Mouse (Mus musculus) CH12.LX (cell line): ENCODE data around the gene Elf5. TPM values are rescaled to one million over a fixed set of nuclear protein-coding genes. Genes with fewer than 3 reads are reported as not detected.

ENCODE experiments used
- DNase-seq: peaks from one replicate; pipeline ENCODE4 v3.0.0-alpha.2; 2013; ENCODE audit errors: extremely low read depth
- H3K27ac ChIP-seq: 2 replicates; pipeline ENCODE4 v1.5.1; 2012; ENCODE audit warnings: low read depth, mild to moderate bottlenecking, control low read depth, moderate library complexity; ENCODE audit not compliant: insufficient read depth
- H3K27me3 ChIP-seq: replicated peaks from 2 replicates; pipeline ENCODE3; 2012; ENCODE audit warnings: inconsistent platforms
- H3K36me3 ChIP-seq, 2 experiments: replicated peaks in 1 of 2; 2 replicates each; pipeline versions ENCODE3 to v1.6.1; 2012; ENCODE audit warnings: inconsistent platforms in 1 of 2, low read length in 1 of 2, mild to moderate bottlenecking in 1 of 2, mixed read lengths in 1 of 2, moderate library complexity in 1 of 2; ENCODE audit not compliant: control insufficient read depth in 1 of 2, insufficient read depth in 1 of 2
- H3K4me1 ChIP-seq, 2 experiments: 2 replicates each; pipeline ENCODE4 v1.6.1; 2012; ENCODE audit warnings: inconsistent platforms in 1 of 2, moderate library complexity in 1 of 2; ENCODE audit not compliant: insufficient read depth in 2 of 2, control insufficient read depth in 1 of 2
- H3K4me2 ChIP-seq: 2 replicates; pipeline ENCODE4 v1.6.1; 2012; ENCODE audit warnings: low read depth, mild to moderate bottlenecking, control low read depth; ENCODE audit not compliant: poor library complexity, insufficient read depth, severe bottlenecking
- H3K4me3 ChIP-seq, 3 experiments: fragments of 150-350 bp in 1 of 3; sonication (generic) in 1 of 3; replicated peaks in 1 of 3; 2 replicates each; pipeline versions ENCODE3 to v1.5.1; 2011 to 2012; ENCODE audit warnings: low read depth in 2 of 3, low read length in 2 of 3, mild to moderate bottlenecking in 2 of 3, moderate library complexity in 2 of 3, control low read depth in 1 of 3, improper control_type of control experiment in 1 of 3, inconsistent platforms in 1 of 3, mixed read lengths in 1 of 3; ENCODE audit not compliant: poor library complexity in 1 of 3
- H3K79me2 ChIP-seq: replicated peaks from 2 replicates; pipeline ENCODE4 v1.6.1; 2012; ENCODE audit warnings: mild to moderate bottlenecking, moderate library complexity; ENCODE audit not compliant: control insufficient read depth, poor library complexity, insufficient read depth, severe bottlenecking; ENCODE audit errors: extremely low read depth
- H3K9ac ChIP-seq: 2 replicates; pipeline ENCODE4 v1.6.1; 2012; ENCODE audit warnings: low read depth, mild to moderate bottlenecking, control low read depth, moderate library complexity; ENCODE audit not compliant: insufficient read depth
- H3K9me3 ChIP-seq: replicated peaks from 2 replicates; pipeline ENCODE3; 2012; ENCODE audit warnings: low read length, inconsistent platforms, mixed read lengths
- BHLHE40 ChIP-seq: IDR thresholded peaks from 2 replicates; pipeline ENCODE4 v1.6.1; 2011; ENCODE audit warnings: mild to moderate bottlenecking, low read depth, low read length, improper control_type of control experiment
- CTCF ChIP-seq, 2 experiments: IDR thresholded peaks in 1 of 2; conservative IDR thresholded peaks in 1 of 2; 2 replicates each; pipeline ENCODE4 v1.5.1; 2011 to 2012; ENCODE audit warnings: low read depth in 2 of 2, low read length in 2 of 2, improper control_type of control experiment in 1 of 2, inconsistent platforms in 1 of 2, mild to moderate bottlenecking in 1 of 2, moderate library complexity in 1 of 2
- JUND ChIP-seq: conservative IDR thresholded peaks from 2 replicates; pipeline ENCODE4 v1.6.1; 2011; ENCODE audit warnings: low read depth, low read length, improper control_type of control experiment
- KAT2A ChIP-seq: IDR thresholded peaks from 2 replicates; pipeline ENCODE4 v1.6.1; 2012; ENCODE audit warnings: low read length, improper control_type of control experiment, inconsistent platforms; ENCODE audit not compliant: insufficient replicate concordance
- MAFK ChIP-seq: IDR thresholded peaks from 2 replicates; pipeline ENCODE4 v1.6.1; 2011; ENCODE audit warnings: low read length, improper control_type of control experiment; ENCODE audit not compliant: insufficient replicate concordance
- MAZ ChIP-seq: IDR thresholded peaks from 2 replicates; pipeline ENCODE4 v1.6.1; 2012; ENCODE audit warnings: low read depth, mild to moderate bottlenecking, inconsistent platforms, low read length, improper control_type of control experiment, moderate library complexity
- MEF2A ChIP-seq: IDR thresholded peaks from 2 replicates; pipeline ENCODE4 v1.6.1; 2014; ENCODE audit warnings: low read depth, mild to moderate bottlenecking, inconsistent platforms, low read length, improper control_type of control experiment, borderline replicate concordance
- MXI1 ChIP-seq: IDR thresholded peaks from 2 replicates; pipeline ENCODE4 v1.6.1; 2011; ENCODE audit warnings: mild to moderate bottlenecking, low read depth, low read length, improper control_type of control experiment
- NRF1 ChIP-seq: IDR thresholded peaks from 2 replicates; pipeline ENCODE4 v1.6.1; 2014; ENCODE audit warnings: low read depth, mild to moderate bottlenecking, inconsistent platforms, low read length, improper control_type of control experiment, moderate library complexity
- PAX5 ChIP-seq: IDR thresholded peaks from 2 replicates; pipeline ENCODE4 v1.6.1; 2012; ENCODE audit warnings: low read length, inconsistent platforms, mixed read lengths
- POLR2A ChIP-seq: IDR thresholded peaks from 2 replicates; pipeline ENCODE4 v1.6.1; 2011; ENCODE audit warnings: low read depth, mild to moderate bottlenecking, improper control_type of control experiment, low read length
- RAD21 ChIP-seq: IDR thresholded peaks from 2 replicates; pipeline ENCODE4 v1.6.1; 2011; ENCODE audit warnings: low read depth, mild to moderate bottlenecking, low read length, improper control_type of control experiment, moderate library complexity
- SMC3 ChIP-seq: IDR thresholded peaks from 2 replicates; pipeline ENCODE4 v1.6.1; 2011; ENCODE audit warnings: low read depth, low read length, improper control_type of control experiment
- TBP ChIP-seq: conservative IDR thresholded peaks from 2 replicates; pipeline ENCODE4 v1.6.1; 2011; ENCODE audit warnings: low read depth, low read length, improper control_type of control experiment
- TCF12 ChIP-seq: IDR thresholded peaks from 2 replicates; pipeline ENCODE4 v1.6.1; 2014; ENCODE audit warnings: low read depth, mild to moderate bottlenecking, inconsistent platforms, low read length, improper control_type of control experiment
- UBTF ChIP-seq: IDR thresholded peaks from 2 replicates; pipeline ENCODE4 v1.6.1; 2012; ENCODE audit warnings: low read depth, mild to moderate bottlenecking, inconsistent platforms, low read length, improper control_type of control experiment, moderate library complexity
- USF1 ChIP-seq: IDR thresholded peaks from 2 replicates; pipeline ENCODE4 v1.6.1; 2014; ENCODE audit warnings: low read depth, mild to moderate bottlenecking, inconsistent platforms, low read length, improper control_type of control experiment
- USF2 ChIP-seq: conservative IDR thresholded peaks from 2 replicates; pipeline ENCODE4 v1.6.1; 2011; ENCODE audit warnings: low read depth, low read length, improper control_type of control experiment
- ZC3H11A ChIP-seq: IDR thresholded peaks from 2 replicates; pipeline ENCODE4 v1.6.1; 2012; ENCODE audit warnings: low read depth, mild to moderate bottlenecking, inconsistent platforms, low read length, improper control_type of control experiment
- ZNF384 ChIP-seq: IDR thresholded peaks from 2 replicates; pipeline ENCODE4 v1.6.1; 2012; ENCODE audit warnings: low read depth, low read length, improper control_type of control experiment, inconsistent platforms
- dilution Hi-C: fragments of 300-500 bp; cut with MboI; formaldehyde crosslinking; loops from 2 replicates; pipeline ENCODE4 v1.14.3; 2020; ENCODE audit warnings: low sequenced_read_pairs; ENCODE audit not compliant: extremely low pct_unique_long_range_greater_than_20kb, extremely low pct_ligation_motif_present
- in situ Hi-C: fragments of 300-500 bp; cut with MboI; formaldehyde crosslinking; loops from 3 replicates; pipeline ENCODE4 v1.14.3; 2019; ENCODE audit warnings: low sequenced_read_pairs, low pct_ligation_motif_present, low pct_unique_long_range_greater_than_20kb, mixed read lengths
- polyA plus RNA-seq: library from polyadenylated mRNA; unstranded; fragments of >175 nt; gene quantifications from 2 replicates; pipeline ENCODE4 v1.2.1, GENCODE M21; 2012; ENCODE audit warnings: low read depth; ENCODE audit not compliant: insufficient read length
- total RNA-seq, 2 experiments: library from RNA; depleted of rRNA; stranded (reverse); fragments of 300-350 nt in 1 of 2; fragments of >200 nt in 1 of 2; gene quantifications; 2 replicates each; pipeline ENCODE4 v1.2.3; 2012 to 2014

The Elf5 gene
- total and polyA plus RNA-seq, 3 experiments, result not detected

- H3K4me1 ChIP-seq, result no peaks in the 10 kb centered on the region
- H3K4me3 ChIP-seq, result no peak overlapping the region
- no peak overlapping the region for H3K4me2 ChIP-seq
- dilution Hi-C loops (no loop called here), in situ Hi-C loops (loop anchor here (5.0 to 25.0 kb wide), 3 partner anchors 97 to 537 kb away; no protein-coding TSS in a partner anchor)
- H3K27ac ChIP-seq, result no peak overlapping the region
- H3K36me3 ChIP-seq, result peaks cover 12 to 28% of the 10 kb centered on the region in 2 experiments
- TF ChIP-seq MXI1 (no peak), TBP (no peak), TCF12 (no peak), CTCF (conservative IDR thresholded peaks at IDR 0.05 in 1 of 2, IDR thresholded peaks at IDR 0.05 in 1 of 2; ENCODE audit: low read depth in 2 of 2, low read length in 2 of 2) (no peak)
- DNase-seq, result no peak
- no peaks in the 10 kb centered on the region for H3K9me3 ChIP-seq
- no peak overlapping the region for H3K9ac ChIP-seq
- no peaks in the 10 kb centered on the region for H3K27me3 ChIP-seq
- no peaks in the 10 kb centered on the region for H3K79me2 ChIP-seq
Observed at GRCm38 (mm10) chr2:103449813-103450212, 38.3 kb downstream of the Elf5 start.

GRCm38 (mm10) chr2:103450267-103450666 lies 38.8 kb downstream of the Elf5 start:
- in situ Hi-C loops (loop anchor here (5.0 to 25.0 kb wide), 3 partner anchors 97 to 537 kb away; no protein-coding TSS in a partner anchor), dilution Hi-C loops (no loop called here)
- no peak for DNase-seq
- no peaks in the 10 kb centered on the region for H3K79me2 ChIP-seq
- TF ChIP-seq SMC3 (no peak), MEF2A (no peak)
- no peak overlapping the region for H3K4me3 ChIP-seq
- no peak overlapping the region for H3K4me2 ChIP-seq
- H3K9ac ChIP-seq, result no peak overlapping the region
- H3K27ac ChIP-seq, result no peak overlapping the region
- H3K27me3 ChIP-seq, result no peaks in the 10 kb centered on the region
- no peaks in the 10 kb centered on the region for H3K9me3 ChIP-seq
- peaks cover 17 to 32% of the 10 kb centered on the region in 2 experiments for H3K36me3 ChIP-seq
- H3K4me1 ChIP-seq, result no peaks in the 10 kb centered on the region

- Histone ChIP-seq H3K4me3 (no peak overlapping the region), H3K27me3 (no peaks in the 10 kb centered on the region), H3K36me3 (peaks cover 28 to 52% of the 10 kb centered on the region in 2 experiments), H3K9me3 (no peaks in the 10 kb centered on the region), H3K79me2 (no peaks in the 10 kb centered on the region), H3K4me2 (no peak overlapping the region), H3K9ac (no peak overlapping the region), H3K4me1 (no peaks in the 10 kb centered on the region), H3K27ac (no peak overlapping the region)
- in situ Hi-C loops, result loop anchor here (5.0 to 25.0 kb wide), 3 partner anchors 95 to 535 kb away; no protein-coding TSS in a partner anchor
- dilution Hi-C loops, result no loop called here
- DNase-seq, result no peak
- no peak for TF ChIP-seq JUND
- no peak for TF ChIP-seq PAX5
- TF ChIP-seq MAFK, result no peak
- no peak for TF ChIP-seq USF1
- TF ChIP-seq USF2, result no peak
- TF ChIP-seq NRF1, result no peak
- no peak for TF ChIP-seq UBTF
- no peak for TF ChIP-seq POLR2A
- TF ChIP-seq ZC3H11A, result no peak
- no peak for TF ChIP-seq ZNF384
- TF ChIP-seq BHLHE40, result no peak
- TF ChIP-seq RAD21, result no peak
- no peak for TF ChIP-seq KAT2A
- no peak for TF ChIP-seq MAZ
Observed at GRCm38 (mm10) chr2:103452550-103452949, 41.1 kb downstream of the Elf5 start.
